Mouse (Mus musculus) forebrain, embryonic 13.5 days (tissue): ENCODE results near the gene Gm9803. TPM values are rescaled to one million over a fixed set of nuclear protein-coding genes. Genes with fewer than 3 reads are reported as not detected.
A peak's percentile ranks its signal among the peaks of the same experiment; 100 is the strongest.
"Not testable (repeated sequence)": the region's sequence is repeated elsewhere in the genome, so short reads cannot be mapped to it uniquely, and the experiment has no call there.

ENCODE experiments used
- ATAC-seq: fragments of 200-750 bp; cut with Nextera tagmentation; 2 replicates; pipeline ENCODE4 v1.8.0; 2017
- H3K27ac ChIP-seq: fragments of 300-500 bp; sonication (generic); 2 replicates; pipeline ENCODE4 v1.5.1; 2015; ENCODE audit warnings: inconsistent platforms, mild to moderate bottlenecking, moderate library complexity
- H3K27me3 ChIP-seq: fragments of 300-500 bp; sonication (generic); 2 replicates; pipeline ENCODE4 v1.6.1; 2015; ENCODE audit warnings: mild to moderate bottlenecking, inconsistent platforms
- H3K36me3 ChIP-seq: fragments of 300-500 bp; sonication (generic); 2 replicates; pipeline ENCODE4 v1.6.1; 2015; ENCODE audit warnings: mild to moderate bottlenecking, inconsistent platforms; ENCODE audit not compliant: poor library complexity, severe bottlenecking
- H3K4me1 ChIP-seq: fragments of 300-500 bp; sonication (generic); 2 replicates; pipeline ENCODE4 v1.6.1; 2015; ENCODE audit warnings: inconsistent platforms
- H3K4me2 ChIP-seq: fragments of 300-500 bp; sonication (generic); 2 replicates; pipeline ENCODE4 v1.6.1; 2015; ENCODE audit warnings: inconsistent platforms, mild to moderate bottlenecking, moderate library complexity
- H3K4me3 ChIP-seq: fragments of 300-500 bp; sonication (generic); 2 replicates; pipeline ENCODE4 v1.5.1; 2015; ENCODE audit warnings: mild to moderate bottlenecking, inconsistent platforms
- H3K9ac ChIP-seq: fragments of 300-500 bp; sonication (generic); 2 replicates; pipeline ENCODE4 v1.6.1; 2015; ENCODE audit warnings: mild to moderate bottlenecking, inconsistent platforms
- H3K9me3 ChIP-seq: fragments of 300-500 bp; sonication (generic); replicated peaks from 2 replicates; pipeline ENCODE4 v1.6.1; 2016; ENCODE audit warnings: inconsistent platforms
- WGBS: fragments of 180-500 bp; shearing (Covaris S2); methylation state at CpG from one replicate; pipeline ENCODE4 v1.1.7; 2015; 5-methylcytosine and 5-hydroxymethylcytosine counted together
- polyA plus RNA-seq: library from polyadenylated mRNA; unstranded; fragments of >200 nt; fragmentation: Nextera tagmentation; extraction: Ambion mirVana; gene quantifications from 2 replicates; pipeline ENCODE4 v1.2.1, GENCODE M21; 2015

Gene Gm9803
- polyA plus RNA-seq, result 19.4 and 23.4 TPM in 2 replicates

DNA sequence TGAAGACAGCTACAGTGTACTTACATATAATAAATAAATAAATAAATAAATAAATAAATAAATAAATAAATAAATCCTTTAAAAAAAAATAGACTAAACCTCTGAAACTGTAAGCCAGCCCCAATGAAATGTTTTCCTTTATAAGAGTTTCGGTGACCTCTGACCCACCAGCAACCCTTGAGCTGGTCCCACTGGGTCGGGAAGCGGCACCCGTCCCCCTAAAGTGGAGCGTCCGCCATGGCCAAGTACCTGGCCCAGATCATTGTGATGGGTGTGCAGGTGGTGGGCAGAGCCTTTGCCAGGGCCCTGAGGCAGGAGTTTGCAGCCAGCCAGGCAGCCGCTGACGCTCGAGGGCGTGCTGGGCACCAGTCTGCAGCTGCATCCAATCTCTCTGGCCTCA lies at the start of gene Gm9803:
Gene Gm9803 (plus strand): TSS at position 154 of the 400 bp plus-strand sequence.
- not testable (repeated sequence) for H3K27ac ChIP-seq, H3K9me3 ChIP-seq, H3K27me3 ChIP-seq, H3K4me2 ChIP-seq, H3K9ac ChIP-seq, H3K4me3 ChIP-seq, ATAC-seq
- 95% methylated on average over 10 of the region's 10 CpGs for whole genome bisulfite sequencing
- Histone ChIP-seq H3K36me3 (peaks cover 27% of the 10 kb centered on the region), H3K4me1 (peaks cover 17% of the 10 kb centered on the region)

DNA sequence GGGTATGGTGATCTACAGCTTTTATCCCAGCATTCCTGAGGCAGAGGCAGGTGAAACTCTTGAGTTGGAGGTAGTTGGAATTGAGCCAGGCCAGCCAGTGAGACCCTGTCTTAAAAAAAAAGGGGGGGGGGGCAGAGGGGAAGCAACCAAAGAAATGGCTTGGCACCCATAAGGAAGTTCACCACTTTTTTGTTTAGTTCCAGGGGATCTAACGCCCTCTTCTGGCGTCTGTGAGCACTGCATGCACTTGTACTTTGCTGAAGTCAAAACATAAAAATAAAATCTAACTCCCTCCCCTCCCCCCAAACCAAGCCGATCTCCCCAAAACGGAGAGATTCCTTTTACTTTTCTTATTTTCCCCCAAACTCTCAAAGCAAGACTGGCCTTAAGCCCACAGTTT lies 48.5 kb upstream of the Gm9803 start:
- no peaks in the 10 kb centered on the region for H3K9me3 ChIP-seq
- H3K4me1 ChIP-seq, result peaks cover 18% of the 10 kb centered on the region
- no peaks in the 10 kb centered on the region for H3K27me3 ChIP-seq
- H3K36me3 ChIP-seq, result no peaks in the 10 kb centered on the region
- no peak overlapping the region for H3K27ac ChIP-seq
- no peak overlapping the region for H3K4me3 ChIP-seq
- no peak for ATAC-seq
- WGBS, result 64% methylated on average over 4 of the region's 4 CpGs
- H3K4me2 ChIP-seq, result no peak overlapping the region
- no peak overlapping the region for H3K9ac ChIP-seq

DNA sequence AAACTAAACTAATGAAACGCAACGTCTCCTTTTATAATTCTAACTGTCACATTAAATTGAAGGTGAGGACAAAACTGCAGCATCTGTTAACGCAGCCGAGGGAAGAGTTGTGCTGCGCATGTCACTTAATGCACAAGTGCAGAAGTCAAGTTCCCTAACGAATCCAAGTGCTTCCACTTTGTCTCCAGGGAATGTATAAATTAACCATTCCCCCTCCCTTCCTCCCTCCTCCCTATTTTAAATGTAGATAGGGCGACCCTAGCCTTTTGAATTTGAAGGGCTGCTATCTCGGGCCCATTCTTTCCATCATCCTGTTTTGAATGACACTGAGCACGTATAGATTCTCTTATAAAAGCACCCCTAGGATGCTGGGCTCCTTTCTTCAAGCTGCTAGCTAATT lies 46.4 kb upstream of the Gm9803 start:
- ATAC-seq, result no peak
- no peaks in the 10 kb centered on the region for H3K27me3 ChIP-seq
- H3K27ac ChIP-seq, result peak overlapping the region; percentile 98
- no peaks in the 10 kb centered on the region for H3K36me3 ChIP-seq
- H3K9me3 ChIP-seq, result no peaks in the 10 kb centered on the region
- peaks cover 37% of the 10 kb centered on the region for H3K4me1 ChIP-seq
- H3K4me2 ChIP-seq, result peak overlapping the region; percentile 90
- H3K9ac ChIP-seq, result peak overlapping the region; percentile 97
- 1% methylated on average over 9 of the region's 9 CpGs for WGBS
- peak overlapping the region; percentile 79 for H3K4me3 ChIP-seq

DNA sequence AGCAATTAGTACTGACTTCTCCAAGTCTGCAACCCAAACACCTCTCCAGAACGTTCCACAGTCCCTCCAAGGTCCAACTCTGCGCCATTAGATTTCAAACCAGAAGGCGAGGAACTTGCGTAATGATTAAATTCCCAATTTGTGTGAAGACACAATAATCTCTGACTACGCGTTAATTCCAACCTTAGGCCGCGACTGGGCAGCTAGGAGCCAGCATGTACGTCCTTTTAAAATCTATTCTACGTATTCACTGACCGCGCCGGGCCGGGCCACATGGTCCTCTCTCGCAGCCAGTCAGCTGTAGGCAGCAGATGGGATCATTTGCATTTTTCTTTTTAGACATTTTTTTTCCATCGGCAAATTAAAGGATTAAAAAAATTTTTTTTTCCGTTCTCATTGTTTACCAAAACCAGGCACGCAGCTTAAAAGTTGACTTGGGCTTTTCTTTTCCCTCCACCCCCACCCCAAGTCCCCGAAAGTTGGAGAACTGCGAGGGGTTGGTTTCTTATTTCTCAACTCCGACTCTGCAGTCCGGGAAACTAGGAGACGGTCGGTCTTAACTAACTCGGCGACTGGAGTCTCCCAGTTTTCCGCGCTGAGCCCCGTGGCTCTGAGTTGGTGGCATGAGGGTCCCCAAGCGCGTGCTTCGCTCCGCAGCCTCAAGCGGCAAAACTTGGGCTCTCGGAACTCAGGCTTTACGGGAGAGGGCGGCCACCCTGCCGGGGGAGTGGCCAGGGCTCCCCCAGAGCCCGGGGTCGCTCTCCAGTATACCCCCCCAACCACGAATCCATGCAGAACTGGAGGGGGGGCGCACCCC lies 45.8 kb upstream of the Gm9803 start:
- peak overlapping the region; percentile 79 for H3K4me3 ChIP-seq
- H3K9ac ChIP-seq, result peak overlapping the region; percentile 97
- peak; percentile 55 for ATAC-seq
- H3K9me3 ChIP-seq, result no peaks in the 10 kb centered on the region
- WGBS, result under 1% methylated on average over 42 of the region's 42 CpGs
- H3K36me3 ChIP-seq, result no peaks in the 10 kb centered on the region
- no peaks in the 10 kb centered on the region for H3K27me3 ChIP-seq
- H3K4me2 ChIP-seq, result peak overlapping the region; percentile 90
- H3K4me1 ChIP-seq, result peaks cover 43% of the 10 kb centered on the region
- H3K27ac ChIP-seq, result peak overlapping the region; percentile 98

DNA sequence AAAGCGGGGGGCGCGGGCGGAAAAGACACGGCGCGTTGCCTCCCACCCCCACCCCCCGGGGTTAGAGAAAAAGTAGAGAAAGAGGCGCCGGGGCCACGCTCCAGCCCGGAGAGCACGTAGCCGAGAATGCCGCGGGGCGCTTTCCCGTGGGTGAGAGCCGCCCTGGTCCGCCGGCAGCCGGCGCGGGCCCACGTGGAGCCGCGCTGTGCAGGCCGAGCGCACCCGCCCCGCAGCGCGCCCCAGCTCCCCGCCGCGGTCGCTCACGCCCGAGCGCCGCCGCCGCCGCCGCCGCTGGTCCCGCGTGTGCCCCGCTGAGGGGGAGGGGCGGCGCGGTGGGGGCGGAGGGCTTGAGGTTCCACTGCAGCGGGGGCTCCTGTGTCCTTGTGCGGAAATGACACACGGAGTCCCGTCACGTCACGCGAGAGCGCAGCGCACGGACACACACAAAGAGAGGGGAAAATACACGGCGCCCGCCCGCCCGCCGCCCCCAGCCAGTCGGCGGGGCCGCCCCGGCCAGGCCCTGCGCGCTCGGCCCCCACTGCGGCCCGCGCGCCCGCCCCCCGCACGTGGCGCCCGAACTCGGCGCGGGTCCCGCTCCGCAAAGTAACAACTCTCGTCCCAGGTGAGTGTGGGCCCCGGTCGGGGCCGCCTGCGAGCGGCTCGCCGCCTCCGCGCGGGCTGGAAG lies 45.0 kb upstream of the Gm9803 start, which contains the start of gene Bend3:
Gene Bend3 (plus strand): TSS at position 81 of the 685 bp plus-strand sequence.
- WGBS, result under 1% methylated on average over 58 of the region's 101 CpGs
- peak; percentile 65 for ATAC-seq

DNA sequence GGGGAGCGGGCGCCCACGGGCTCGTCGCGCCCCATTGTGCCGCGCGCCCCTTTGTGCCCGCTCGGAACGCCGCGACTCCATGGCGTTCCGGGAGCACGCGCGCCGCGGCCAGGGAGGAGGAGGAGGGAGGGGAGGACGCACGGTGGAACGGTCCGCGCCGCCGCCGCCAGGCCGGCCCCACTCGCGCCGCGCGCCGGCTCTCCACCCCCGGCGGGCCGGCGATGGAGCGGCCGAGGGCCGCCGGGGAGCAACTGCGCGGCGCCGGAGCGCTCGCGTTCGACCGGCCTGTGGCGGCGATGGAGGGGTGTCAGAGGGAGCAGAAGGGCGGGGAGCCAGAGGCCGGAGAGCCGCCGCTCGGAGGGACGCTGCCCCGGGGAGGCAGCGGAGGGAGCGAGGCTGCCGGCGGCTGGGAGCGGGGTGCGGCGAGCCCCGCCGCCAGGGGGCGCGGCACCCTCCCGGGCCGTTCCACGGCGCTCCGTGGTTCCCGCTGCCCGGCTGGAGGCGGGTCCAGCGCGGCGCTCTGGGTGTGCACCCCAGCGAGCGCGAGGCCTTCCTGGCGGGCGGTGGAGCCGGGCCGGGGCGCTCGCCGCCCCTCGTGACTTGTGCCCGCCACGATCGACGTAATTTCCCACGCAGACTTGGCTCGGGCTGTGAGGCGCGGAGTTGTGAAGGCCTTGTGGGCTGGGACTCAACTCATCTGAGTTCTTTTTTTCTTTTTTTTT lies 44.3 kb upstream of the Gm9803 start:
- Histone ChIP-seq H3K27ac (peak overlapping the region; percentile 98), H3K36me3 (no peaks in the 10 kb centered on the region), H3K4me1 (peaks cover 50% of the 10 kb centered on the region), H3K4me2 (peak overlapping the region; percentile 90), H3K9me3 (no peaks in the 10 kb centered on the region), H3K9ac (peak overlapping the region; percentile 97), H3K27me3 (no peaks in the 10 kb centered on the region), H3K4me3 (peak overlapping the region; percentile 79)
- WGBS, result under 1% methylated on average over 65 of the region's 103 CpGs
- ATAC-seq, result peak; percentile 81

More for the DNA sequence above, 45.0 kb upstream of the Gm9803 start, which contains the start of gene Bend3:
- H3K4me3 ChIP-seq, result peak within 1 kb of the TSS; percentile 79
- no peaks in the 10 kb centered on the region for H3K36me3 ChIP-seq
- H3K27me3 ChIP-seq, result no peaks in the 10 kb centered on the region
- no peaks in the 10 kb centered on the region for H3K9me3 ChIP-seq
- peak within 1 kb of the TSS; percentile 98 for H3K27ac ChIP-seq
- peak within 1 kb of the TSS; percentile 97 for H3K9ac ChIP-seq
- peaks cover 50% of the 10 kb centered on the region for H3K4me1 ChIP-seq
- H3K4me2 ChIP-seq, result peak within 1 kb of the TSS; percentile 90

DNA sequence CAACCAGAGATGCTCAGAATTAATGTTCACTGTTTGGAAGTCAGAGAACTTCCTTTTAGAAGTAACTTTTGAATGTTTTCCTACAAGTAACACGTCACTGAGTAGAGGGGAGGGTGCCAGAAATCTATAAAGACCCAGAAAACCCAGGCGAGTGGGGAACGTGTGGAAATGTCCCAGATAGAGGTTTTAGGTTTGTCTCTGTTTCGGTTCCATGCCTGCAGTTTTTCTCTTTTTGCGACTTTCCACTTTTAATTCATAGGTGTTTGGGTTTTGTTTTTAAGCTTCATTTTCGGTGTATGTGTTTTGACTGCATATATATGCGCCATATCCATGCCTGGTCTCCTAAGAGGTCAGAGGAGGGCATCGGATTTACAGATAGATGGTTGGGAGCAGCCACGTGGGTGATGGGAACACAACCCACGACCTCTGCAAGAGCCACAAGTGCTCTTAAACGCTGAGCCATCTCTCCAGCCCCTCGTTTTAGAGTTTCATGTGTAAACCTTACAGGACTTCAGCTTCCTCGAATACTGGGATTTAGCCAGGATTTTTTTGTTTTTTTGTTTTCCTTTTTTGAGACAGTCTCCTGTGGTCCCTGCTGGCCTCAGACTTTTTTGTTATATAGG lies 43.5 kb upstream of the Gm9803 start:
- H3K36me3 ChIP-seq, result no peaks in the 10 kb centered on the region
- H3K9me3 ChIP-seq, result no peaks in the 10 kb centered on the region
- H3K4me2 ChIP-seq, result peak overlapping the region; percentile 90
- H3K27ac ChIP-seq, result peak overlapping the region; percentile 98; the same call in 1 of the 2 replicates
- WGBS, result 3% methylated on average over 13 of the region's 13 CpGs
- H3K4me1 ChIP-seq, result peaks cover 50% of the 10 kb centered on the region
- no peak for ATAC-seq
- H3K9ac ChIP-seq, result peak overlapping the region; percentile 97
- H3K27me3 ChIP-seq, result no peaks in the 10 kb centered on the region
- peak overlapping the region; percentile 79 for H3K4me3 ChIP-seq

DNA sequence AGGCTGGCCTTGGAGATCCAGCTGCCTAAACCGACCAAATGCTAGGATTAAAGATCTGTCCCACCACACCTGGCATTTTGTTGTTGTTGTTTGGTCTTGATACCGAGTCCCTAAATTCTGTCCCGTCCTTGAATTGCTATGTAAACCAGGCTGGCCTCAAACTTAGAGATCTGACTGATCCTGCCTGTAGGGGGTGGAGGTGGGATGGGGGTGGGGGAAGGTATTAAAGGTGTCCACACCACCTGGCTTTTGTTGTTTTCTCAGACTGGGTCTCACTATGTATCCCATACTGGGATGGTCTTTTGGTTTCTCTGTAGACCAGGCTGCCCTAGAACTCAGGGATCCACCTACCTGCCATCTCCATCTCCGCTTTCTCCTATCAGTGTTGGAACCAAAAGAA lies 42.7 kb upstream of the Gm9803 start:
- no peak overlapping the region for H3K4me3 ChIP-seq
- 43% methylated on average over 4 of the region's 4 CpGs for WGBS
- H3K27ac ChIP-seq, result no peak overlapping the region
- H3K36me3 ChIP-seq, result no peaks in the 10 kb centered on the region
- no peaks in the 10 kb centered on the region for H3K9me3 ChIP-seq
- H3K4me1 ChIP-seq, result peaks cover 50% of the 10 kb centered on the region
- peak overlapping the region; percentile 90 for H3K4me2 ChIP-seq
- H3K27me3 ChIP-seq, result no peaks in the 10 kb centered on the region
- no peak for ATAC-seq
- no peak overlapping the region; the same call in 1 of the 2 replicates for H3K9ac ChIP-seq

DNA sequence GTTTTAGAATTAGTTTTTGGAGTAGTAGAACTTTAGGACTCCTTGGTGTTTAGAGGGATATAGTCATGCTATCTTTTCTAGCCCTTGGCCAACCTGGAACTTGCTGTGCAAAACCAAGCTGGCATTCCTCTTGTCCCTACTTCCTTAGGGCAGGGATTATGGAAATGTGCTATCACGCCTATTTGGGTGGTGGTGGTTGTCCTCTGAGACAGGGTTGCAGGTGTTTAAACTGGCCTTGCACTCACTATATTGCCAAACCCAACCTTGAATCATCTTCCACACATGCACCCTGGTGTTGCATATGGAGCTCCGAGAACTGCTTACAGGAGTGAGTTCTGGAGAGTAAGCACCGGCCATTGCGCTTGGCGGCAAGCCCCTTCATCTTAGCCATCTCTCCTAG lies 41.9 kb upstream of the Gm9803 start:
- no peak for ATAC-seq
- H3K27me3 ChIP-seq, result no peaks in the 10 kb centered on the region
- H3K36me3 ChIP-seq, result no peaks in the 10 kb centered on the region
- peaks cover 48% of the 10 kb centered on the region for H3K4me1 ChIP-seq
- no peak overlapping the region for H3K4me3 ChIP-seq
- no peaks in the 10 kb centered on the region for H3K9me3 ChIP-seq
- WGBS, result 94% methylated on average over 5 of the region's 5 CpGs
- no peak overlapping the region for H3K4me2 ChIP-seq
- no peak overlapping the region for H3K27ac ChIP-seq
- H3K9ac ChIP-seq, result no peak overlapping the region

DNA sequence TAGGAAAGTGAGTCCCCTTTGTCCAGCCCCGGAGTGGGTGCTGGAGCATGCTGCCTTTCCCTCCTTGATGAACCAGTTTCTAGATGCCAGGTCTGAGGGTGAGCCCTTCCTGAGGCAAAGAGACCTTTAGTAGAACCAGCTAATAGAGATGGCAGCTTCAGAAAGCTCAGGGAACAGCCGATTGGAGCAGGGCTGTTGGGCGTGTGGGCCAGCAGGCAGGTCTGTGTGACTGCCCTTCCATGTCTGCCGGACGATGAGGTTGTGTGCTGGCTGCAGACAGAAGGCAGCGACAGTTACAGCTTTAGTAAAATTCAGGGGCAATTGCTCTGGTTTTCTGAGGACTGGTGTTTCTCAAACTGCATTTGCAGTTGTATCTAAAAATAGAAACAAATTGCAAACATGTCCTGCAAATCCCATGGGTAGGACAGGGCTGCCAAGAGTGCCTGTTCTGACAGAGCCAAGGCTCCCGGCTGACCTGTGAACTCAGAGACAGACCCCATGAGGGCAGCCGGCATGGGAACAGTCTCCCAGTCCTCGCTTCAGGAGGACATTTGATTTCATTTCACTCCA lies 40.4 kb upstream of the Gm9803 start:
- H3K4me1 ChIP-seq, result peaks cover 38% of the 10 kb centered on the region
- 62% methylated on average over 9 of the region's 9 CpGs for WGBS
- peak overlapping the region; percentile 35; the same call in 1 of the 2 replicates for H3K27ac ChIP-seq
- H3K9ac ChIP-seq, result peak overlapping the region; percentile 53
- no peaks in the 10 kb centered on the region for H3K9me3 ChIP-seq
- H3K27me3 ChIP-seq, result no peaks in the 10 kb centered on the region
- no peaks in the 10 kb centered on the region for H3K36me3 ChIP-seq
- H3K4me3 ChIP-seq, result no peak overlapping the region
- no peak overlapping the region for H3K4me2 ChIP-seq
- no peak for ATAC-seq

DNA sequence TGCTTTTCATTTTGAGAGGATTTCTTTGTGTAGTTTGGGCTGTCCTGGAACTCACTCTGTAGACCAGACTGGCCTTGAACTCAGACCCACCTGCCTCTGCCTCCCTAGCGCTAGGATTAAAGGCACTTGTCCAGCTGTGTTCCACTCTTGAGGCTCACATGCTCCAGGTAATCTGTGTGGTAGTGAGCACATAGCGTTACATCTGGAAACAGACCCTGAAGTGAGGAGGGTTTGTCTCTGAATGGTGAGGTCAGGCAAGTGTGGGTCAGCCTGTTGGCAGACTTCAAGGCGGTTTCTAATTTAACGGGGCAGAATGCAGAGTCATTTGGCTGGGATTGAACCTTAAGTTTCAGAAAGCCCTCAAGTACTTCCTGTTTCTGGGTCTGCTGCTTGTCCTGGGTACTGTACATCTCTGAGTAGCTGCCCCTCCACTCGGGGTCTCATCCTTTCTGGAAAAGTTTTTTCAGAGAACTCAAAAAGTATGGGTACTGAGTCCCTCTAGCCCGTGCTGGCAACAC lies 38.1 kb upstream of the Gm9803 start:
- Histone ChIP-seq H3K4me1 (peaks cover 28% of the 10 kb centered on the region), H3K4me2 (no peak overlapping the region), H3K27me3 (no peaks in the 10 kb centered on the region), H3K27ac (no peak overlapping the region), H3K4me3 (no peak overlapping the region), H3K9me3 (no peaks in the 10 kb centered on the region), H3K36me3 (no peaks in the 10 kb centered on the region), H3K9ac (no peak overlapping the region)
- WGBS, result 89% methylated on average over 6 of the region's 6 CpGs
- ATAC-seq, result no peak
